Comparison of ENCODE assay signal across 10 mouse cellular contexts in the genomic region with DNA sequence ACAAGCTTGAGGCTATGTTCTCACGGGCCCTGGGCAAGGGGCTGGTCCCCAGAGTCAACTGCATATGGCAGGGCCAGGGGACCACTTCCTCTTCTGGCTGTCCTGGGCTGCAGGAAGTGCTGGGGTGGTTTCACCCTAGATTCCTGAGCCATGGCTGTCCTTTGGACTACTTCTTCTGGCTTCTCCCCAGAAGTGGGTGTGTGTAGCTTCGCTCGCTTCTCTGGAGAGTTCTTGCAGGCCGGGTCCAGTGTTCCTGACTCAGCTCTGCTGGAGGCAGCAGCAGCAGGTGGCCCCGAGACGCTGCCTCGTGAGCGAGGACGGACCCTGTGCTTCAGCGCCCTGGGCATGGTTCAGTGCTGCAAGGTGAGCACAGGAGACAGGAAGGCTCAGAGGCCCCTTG. TPM values are rescaled to one million over a fixed set of nuclear protein-coding genes. Genes with fewer than 3 reads are reported as not detected.
A peak's percentile ranks its signal among the peaks of the same experiment; 100 is the strongest.
DNase-seq lines count a peak whose midpoint lies in the region; ATAC-seq and TF ChIP-seq lines count a peak whose summit lies in the region.
"Had no signal": no experiment of that assay in that cellular context is flagged by ENCODE, and none has a peak within 500 bp of the region (broad histone marks: within the 10 kb centered on the region; RNA-seq: fewer than 3 reads in every experiment).

No protein-coding gene starts in this region.

- 87% methylated on average over 10 of the region's 10 CpGs for WGBS in kidney, embryonic 14.5 days
- 86% methylated on average over 10 of the region's 10 CpGs for WGBS in limb, embryonic 10.5 days

- H3K4me1 ChIP-seq in kidney, embryonic 14.5 days (ENCODE audit: control insufficient read depth, insufficient read depth, low read length) = peaks cover 5% of the 10 kb centered on the region; the same call in 1 of the 2 replicates
- peaks cover 13% of the 10 kb centered on the region for H3K4me1 ChIP-seq in bone marrow macrophage, adult 2 months (ENCODE audit: control insufficient read depth, insufficient read depth, low read length)
- peaks cover 15% of the 10 kb centered on the region for H3K4me1 ChIP-seq in limb, embryonic 10.5 days

- no peak for TF ChIP-seq CTCF in bone marrow macrophage, adult 2 months (IDR thresholded peaks at IDR 0.05; ENCODE audit: low read depth, low read length)

- 0 out of 2 replicates have a peak, but pooled peaks cover 4% of the 10 kb centered on the region for H3K9me3 ChIP-seq in kidney, embryonic 14.5 days (ENCODE audit: control insufficient read depth, low read length)
- H3K9me3 ChIP-seq in limb, embryonic 10.5 days (replicated peaks) = peaks cover 3% of the 10 kb centered on the region; the same call in 1 of the 2 replicates
- H3K9me3 ChIP-seq: heart, embryonic 15.5 days had no signal

- H3K4me3 ChIP-seq in kidney, embryonic 14.5 days (ENCODE audit: low read length) = no peak overlapping the region
- H3K4me3 ChIP-seq in bone marrow macrophage, adult 2 months (ENCODE audit: insufficient read depth, low read length) = no peak overlapping the region
- H3K4me3 ChIP-seq in limb, embryonic 10.5 days = no peak overlapping the region

- H3K4me2 ChIP-seq in kidney, embryonic 14.5 days (replicated peaks; ENCODE audit: low read depth, low read length) = no peak overlapping the region

- no peak for ATAC-seq in kidney, embryonic 14.5 days (ENCODE audit: low FRiP score, low TSS enrichment)
- ATAC-seq in CD4-positive, CD25-positive, alpha-beta regulatory T cell, adult 4 months = no peak

- H3K27me3 ChIP-seq in kidney, embryonic 14.5 days (ENCODE audit: control insufficient read depth, insufficient read depth, low read length) = no peaks in the 10 kb centered on the region
- no peaks in the 10 kb centered on the region for H3K27me3 ChIP-seq in limb, embryonic 10.5 days (ENCODE audit: low read depth, poor library complexity, severe bottlenecking)
- H3K27me3 ChIP-seq: heart, embryonic 15.5 days; limb, embryonic 13.5 days had no signal

- TF ChIP-seq POLR2A in bone marrow macrophage, adult 2 months (IDR thresholded peaks at IDR 0.05; ENCODE audit: borderline replicate concordance, low read depth, low read length) = no peak

- no peaks in the 10 kb centered on the region for H3K36me3 ChIP-seq in kidney, embryonic 14.5 days (ENCODE audit: control insufficient read depth, insufficient read depth, low read length)
- H3K36me3 ChIP-seq in limb, embryonic 10.5 days = no peaks in the 10 kb centered on the region
- H3K36me3 ChIP-seq: heart, embryonic 15.5 days; limb, embryonic 13.5 days had no signal

- DNase-seq in kidney, adult 18-20 months = peak; percentile 72
- DNase-seq in B cell, adult 2 months = peak; percentile 50 to 57
- DNase-seq in limb, embryonic 10.5 days (ENCODE audit: low spot score) = no peak
- no peak for DNase-seq in adrenal gland, adult 8-10 months
- no peak for DNase-seq in frontal cortex, postnatal 10 days (ENCODE audit: low spot score in 2 of 2)

- no peak overlapping the region for H3K9ac ChIP-seq in kidney, embryonic 14.5 days (ENCODE audit: low read depth, low read length)

- H3K27ac ChIP-seq in kidney, embryonic 14.5 days (ENCODE audit: low read depth, low read length) = no peak overlapping the region
- peak overlapping the region; percentile 39; the same call in 1 of the 2 replicates for H3K27ac ChIP-seq in bone marrow macrophage, adult 2 months (ENCODE audit: insufficient read depth, low read depth, low read length)
- peak overlapping the region; percentile 87; the same call in 1 of the 2 replicates for H3K27ac ChIP-seq in limb, embryonic 10.5 days
- H3K27ac ChIP-seq: limb, embryonic 13.5 days had no signal

RNA-seq across cellular contexts. Expression of a gene that starts 24.5 kb away (rescaled TPM):
- 1.1 and 1.5 TPM in 2 replicates for polyA plus RNA-seq in kidney, embryonic 14.5 days (2014; fragmentation: Nextera tagmentation; extraction: Ambion mirVana)
- polyA plus RNA-seq in bone marrow macrophage, adult 2 months (2012; ENCODE audit: insufficient read depth, insufficient read length, missing spikeins) = 23.4 and 27.0 TPM in 2 replicates
- polyA plus RNA-seq in limb, embryonic 10.5 days (2016; fragmentation: Nextera tagmentation; extraction: Ambion mirVana) = 0.88 and 1.1 TPM in 2 replicates
- under 1 TPM; 0.33 to 0.50 TPM for polyA plus RNA-seq in CD4-positive, CD25-positive, alpha-beta regulatory T cell, adult 4 months (2017; shearing (Covaris generic))
- 1 to 10 TPM in 2 of 4 experiments, under 1 TPM in 2; 0.59 to 1.8 (median 1.2) TPM for total RNA-seq in adrenal gland, adult 8-10 months (2022)

RNA-seq across cellular contexts. Expression of a gene that starts 43.6 kb away (rescaled TPM):
- 12.0 and 14.6 TPM in 2 replicates for polyA plus RNA-seq in kidney, embryonic 14.5 days (2014; fragmentation: Nextera tagmentation; extraction: Ambion mirVana)
- 13.5 and 14.5 TPM in 2 replicates for polyA plus RNA-seq in bone marrow macrophage, adult 2 months (2012; ENCODE audit: insufficient read depth, insufficient read length, missing spikeins)
- polyA plus RNA-seq in limb, embryonic 10.5 days (2016; fragmentation: Nextera tagmentation; extraction: Ambion mirVana) = 21.8 and 22.2 TPM in 2 replicates
- polyA plus RNA-seq in CD4-positive, CD25-positive, alpha-beta regulatory T cell, adult 4 months (2017; shearing (Covaris generic)) = 10 to 100 TPM; 15.4 to 33.1 TPM
- total RNA-seq in adrenal gland, adult 8-10 months (2022) = 10 to 100 TPM; 22.0 to 24.8 (median 22.9) TPM

RNA-seq across cellular contexts. Expression of a gene that starts 46.2 kb away (rescaled TPM):
- polyA plus RNA-seq in kidney, embryonic 14.5 days (2014; fragmentation: Nextera tagmentation; extraction: Ambion mirVana) = 19.4 and 26.8 TPM in 2 replicates
- polyA plus RNA-seq in bone marrow macrophage, adult 2 months (2012; ENCODE audit: insufficient read depth, insufficient read length, missing spikeins) = 28.7 and 38.3 TPM in 2 replicates
- polyA plus RNA-seq in limb, embryonic 10.5 days (2016; fragmentation: Nextera tagmentation; extraction: Ambion mirVana) = 24.2 and 24.9 TPM in 2 replicates
- polyA plus RNA-seq in CD4-positive, CD25-positive, alpha-beta regulatory T cell, adult 4 months (2017; shearing (Covaris generic)) = 10 to 100 TPM; 22.2 to 34.3 TPM
- total RNA-seq in adrenal gland, adult 8-10 months (2022) = 10 to 100 TPM; 21.0 to 45.5 (median 36.7) TPM

Comparison
In these comparisons a context has a peak if more than half of its experiments do, and no peak if none do; other contexts are left out.
1. DNase-seq: peak in kidney, adult 18-20 months (single experiment) and B cell, adult 2 months (2 of 2); none in limb, embryonic 10.5 days (single experiment), adrenal gland, adult 8-10 months (single experiment) and frontal cortex, postnatal 10 days (0 of 2).